Mouse (Mus musculus) thymus, adult 2 months (tissue): Measurements from ENCODE around the gene Dscam. TPM values are rescaled to one million over a fixed set of nuclear protein-coding genes. Genes with fewer than 3 reads are reported as not detected.

Experiments used
- DNase-seq: peaks from one replicate; pipeline ENCODE4 v3.0.0; 2021
- H3K27ac ChIP-seq: fragments of 200-500 bp; 2 replicates; pipeline ENCODE4 v1.5.1; 2012; ENCODE audit warnings: low read length, control low read depth; ENCODE audit not compliant: control insufficient read depth, insufficient read depth
- H3K27me3 ChIP-seq: fragments of 200-500 bp; 2 replicates; pipeline ENCODE4 v1.6.1; 2012; ENCODE audit warnings: mild to moderate bottlenecking, low read length, moderate library complexity, mixed read lengths; ENCODE audit not compliant: control insufficient read depth, insufficient read depth
- H3K36me3 ChIP-seq: fragments of 200-500 bp; 2 replicates; pipeline ENCODE4 v1.6.1; 2012; ENCODE audit warnings: mild to moderate bottlenecking, low read length, moderate library complexity; ENCODE audit not compliant: control insufficient read depth, insufficient read depth
- H3K4me1 ChIP-seq: fragments of 200-500 bp; replicated peaks from 2 replicates; pipeline ENCODE4 v1.6.1; 2012; ENCODE audit warnings: low read length; ENCODE audit not compliant: control insufficient read depth, insufficient read depth
- H3K4me3 ChIP-seq: fragments of 200-500 bp; 2 replicates; pipeline ENCODE4 v1.5.1; 2012; ENCODE audit warnings: mild to moderate bottlenecking, low read length, control low read depth, moderate library complexity; ENCODE audit not compliant: control insufficient read depth, insufficient read depth
- CTCF ChIP-seq: fragments of 200-500 bp; IDR thresholded peaks from 2 replicates; pipeline ENCODE4 v1.5.1; 2012; ENCODE audit warnings: mild to moderate bottlenecking, control low read depth, low read length, moderate library complexity, borderline replicate concordance; ENCODE audit not compliant: control insufficient read depth, poor library complexity, insufficient read depth; ENCODE audit errors: extremely low read depth
- POLR2A ChIP-seq: fragments of 200-500 bp; IDR thresholded peaks from 2 replicates; pipeline ENCODE4 v1.6.1; 2012; ENCODE audit warnings: mild to moderate bottlenecking, low read length, control low read depth, moderate library complexity; ENCODE audit not compliant: control insufficient read depth, poor library complexity, insufficient read depth; ENCODE audit errors: extremely low read depth
- WGBS: fragments of 180-500 bp; shearing (Covaris S2); methylation state at CpG from one replicate; pipeline ENCODE4 v1.1.7; 2018; 5-methylcytosine and 5-hydroxymethylcytosine counted together
- polyA plus RNA-seq: library from polyadenylated mRNA; depleted of rRNA; stranded (reverse); fragments of >200 nt; gene quantifications from 2 replicates; pipeline ENCODE4 v1.2.3, GENCODE M21; 2012

The Dscam gene
- polyA plus RNA-seq, 1 experiment = 0.28 TPM

DNA sequence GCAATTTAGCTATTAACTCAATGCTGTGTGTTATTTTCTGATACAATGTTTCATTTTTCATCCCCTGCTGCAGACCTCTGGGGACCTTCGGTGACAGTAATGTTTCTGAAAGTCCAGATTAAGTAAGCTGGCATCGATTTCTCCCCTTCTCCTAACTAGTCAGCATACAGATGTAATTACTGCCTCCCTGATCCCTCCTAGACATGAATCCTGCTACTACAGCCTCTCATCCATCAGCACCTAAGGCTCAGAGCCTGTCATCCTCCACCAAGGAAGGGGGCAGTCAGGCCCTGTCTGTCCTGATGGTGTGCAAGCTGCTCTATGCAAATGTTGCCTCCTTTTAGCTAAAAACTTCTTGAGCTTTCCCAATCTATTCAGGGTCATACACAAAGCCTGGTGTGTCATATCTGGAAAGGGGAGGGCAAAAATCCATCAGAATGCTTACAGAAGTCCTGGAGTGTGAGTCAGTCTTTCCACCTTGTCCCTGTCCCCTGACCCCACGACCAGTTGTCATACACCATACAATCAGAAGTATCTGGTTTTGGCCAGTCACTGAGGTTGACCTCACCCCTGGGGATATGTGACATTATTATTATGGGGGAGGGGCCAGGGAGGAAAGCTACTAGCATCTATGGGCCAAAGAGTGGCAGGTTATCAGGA, 571.0 kb downstream of the Dscam start:
- Histone ChIP-seq H3K4me1 (no peaks in the 10 kb centered on the region), H3K27me3 (no peaks in the 10 kb centered on the region), H3K4me3 (no peak overlapping the region), H3K36me3 (no peaks in the 10 kb centered on the region), H3K27ac (no peak overlapping the region)
- TF ChIP-seq CTCF (no peak), POLR2A (no peak)
- no peak for DNase-seq
- 91% methylated on average over 3 of the region's 3 CpGs for WGBS

DNA sequence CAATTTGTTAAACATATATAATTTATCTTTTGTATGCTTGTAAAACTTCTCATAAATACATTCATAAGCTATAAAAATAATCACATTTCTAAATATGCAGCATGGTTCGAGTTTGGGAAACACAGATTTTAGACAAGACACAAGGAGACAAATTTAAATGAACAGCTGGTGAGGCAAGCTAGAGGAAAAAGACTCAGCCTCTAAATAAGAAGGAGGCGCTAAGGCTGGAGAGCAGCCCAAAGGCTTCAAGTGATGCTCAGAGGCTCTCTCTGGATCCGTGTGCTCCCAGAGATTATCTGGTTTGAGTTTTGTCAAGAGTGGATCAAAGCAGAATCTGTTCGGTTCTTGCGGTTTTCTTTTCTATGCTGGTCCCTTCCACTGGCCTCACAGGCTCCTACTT, 594.7 kb downstream of the Dscam start:
- DNase-seq = no peak
- no peaks in the 10 kb centered on the region for H3K27me3 ChIP-seq
- no peak overlapping the region for H3K27ac ChIP-seq
- 90% methylated on average over 5 of the region's 5 CpGs for WGBS
- no peak overlapping the region for H3K4me3 ChIP-seq
- no peaks in the 10 kb centered on the region for H3K36me3 ChIP-seq
- no peaks in the 10 kb centered on the region for H3K4me1 ChIP-seq
- no peak for TF ChIP-seq POLR2A
- no peak for TF ChIP-seq CTCF

DNA sequence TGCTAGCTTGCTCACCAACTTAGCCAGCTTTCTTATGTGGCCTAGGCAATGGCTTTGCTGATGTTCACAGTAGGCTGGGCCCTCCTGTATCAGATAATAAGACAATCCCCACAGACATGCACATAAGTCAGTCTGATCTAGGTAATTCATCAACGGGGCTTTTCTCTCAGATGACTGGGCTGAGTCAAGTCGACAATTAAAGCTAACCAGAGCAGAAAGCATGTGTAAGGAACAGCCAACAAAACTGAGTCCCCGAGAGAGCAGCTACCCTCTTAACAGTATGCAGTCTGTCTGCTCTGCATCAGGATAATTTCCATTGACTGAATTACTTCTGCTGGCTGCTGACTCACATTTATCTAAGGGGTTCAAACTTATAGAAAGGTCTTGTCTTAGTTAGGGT, 603.1 kb downstream of the Dscam start:
- TF ChIP-seq CTCF = no peak
- TF ChIP-seq POLR2A = no peak
- H3K4me1 ChIP-seq = no peaks in the 10 kb centered on the region
- 87% methylated on average over 3 of the region's 3 CpGs for WGBS
- no peaks in the 10 kb centered on the region for H3K27me3 ChIP-seq
- DNase-seq = no peak
- no peak overlapping the region for H3K27ac ChIP-seq
- no peak overlapping the region for H3K4me3 ChIP-seq
- no peaks in the 10 kb centered on the region for H3K36me3 ChIP-seq

DNA sequence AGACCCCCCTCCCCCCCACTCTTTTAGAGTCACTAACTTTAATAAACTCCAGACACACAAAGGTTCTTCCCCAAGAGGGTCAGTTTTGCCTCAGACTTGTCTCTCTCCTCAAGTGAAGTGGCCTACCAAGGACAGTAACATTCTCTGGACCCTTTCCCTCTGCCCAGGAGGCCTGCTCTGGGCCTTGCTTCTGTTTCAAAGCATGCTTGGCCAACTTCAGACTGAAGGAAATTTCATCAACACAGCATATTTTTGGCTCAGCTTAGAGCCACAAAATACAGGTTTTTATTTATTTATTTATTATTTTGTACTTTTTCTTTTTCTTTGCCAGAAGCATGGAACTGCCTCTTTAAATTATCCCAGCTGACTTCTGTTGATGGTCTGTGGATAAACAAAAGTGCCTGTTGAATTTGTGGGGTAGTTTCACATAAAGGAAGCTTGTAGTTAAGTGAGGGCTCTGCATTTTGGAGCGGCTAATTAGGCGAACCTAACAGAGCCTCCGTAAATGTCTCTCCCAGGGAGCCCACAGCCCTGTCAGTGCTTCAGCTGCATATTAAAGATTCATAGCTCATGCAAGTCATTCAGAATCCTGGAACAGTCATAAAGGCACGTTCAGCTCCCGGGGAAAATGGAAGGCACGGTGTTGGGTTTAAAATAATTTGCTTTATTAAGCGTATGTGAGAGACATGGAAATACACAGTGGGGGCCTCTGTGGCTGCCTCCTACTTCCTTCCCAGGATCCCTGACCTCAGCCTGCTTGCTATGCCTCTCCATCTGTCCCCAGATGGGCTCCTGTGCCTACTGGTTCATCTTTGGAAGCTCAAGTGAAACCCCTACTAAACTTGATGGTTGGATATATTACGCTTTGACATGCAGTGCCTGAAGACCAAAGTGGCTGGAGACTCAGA, 606.9 kb downstream of the Dscam start:
- DNase-seq = no peak
- no peaks in the 10 kb centered on the region for H3K4me1 ChIP-seq
- WGBS = 95% methylated on average over 8 of the region's 8 CpGs
- H3K27ac ChIP-seq = no peak overlapping the region
- no peak overlapping the region for H3K4me3 ChIP-seq
- H3K27me3 ChIP-seq = no peaks in the 10 kb centered on the region
- no peak for TF ChIP-seq CTCF
- no peak for TF ChIP-seq POLR2A
- no peaks in the 10 kb centered on the region for H3K36me3 ChIP-seq

DNA sequence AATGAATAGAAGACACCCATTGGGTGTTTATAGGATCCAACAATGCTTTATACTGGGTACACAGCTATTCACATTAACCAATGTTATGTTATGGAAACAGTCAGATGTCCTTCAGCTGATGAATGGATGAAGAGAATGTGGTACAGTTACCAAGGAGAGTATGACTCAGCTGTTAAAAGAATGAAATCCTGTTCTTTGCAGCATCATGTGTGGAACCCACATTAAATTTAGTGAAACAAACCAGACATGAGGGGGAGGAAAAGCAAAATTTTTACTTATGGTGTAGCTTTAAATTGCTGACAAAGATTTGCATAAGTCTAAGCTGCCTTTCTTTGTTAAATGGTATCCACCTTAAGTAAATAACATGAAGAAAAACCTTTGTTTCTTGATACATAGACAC, 610.8 kb downstream of the Dscam start:
- Histone ChIP-seq H3K4me1 (no peaks in the 10 kb centered on the region), H3K27me3 (no peaks in the 10 kb centered on the region), H3K4me3 (no peak overlapping the region), H3K36me3 (no peaks in the 10 kb centered on the region), H3K27ac (no peak overlapping the region)
- DNase-seq = no peak
- TF ChIP-seq POLR2A = no peak
- TF ChIP-seq CTCF = no peak

DNA sequence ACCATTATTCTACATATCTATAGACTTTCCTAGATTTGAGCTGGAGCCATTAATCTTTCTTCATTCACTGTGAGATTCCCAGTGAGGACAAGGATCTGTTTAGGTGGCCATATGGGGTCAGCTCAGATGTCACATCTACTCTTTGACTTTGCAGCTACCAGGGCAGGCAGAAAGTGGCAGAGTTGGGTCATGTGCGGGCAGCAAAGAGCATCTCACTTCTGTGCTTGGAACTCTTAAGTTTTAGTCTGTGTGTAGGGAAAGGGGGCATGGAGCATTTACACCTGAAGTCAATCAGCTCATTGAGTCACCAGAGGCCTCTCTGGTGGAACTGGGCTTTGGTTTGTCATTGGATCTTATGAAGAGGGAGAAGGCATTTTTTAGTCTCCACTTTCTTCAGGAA, 612.2 kb downstream of the Dscam start:
- 97% methylated on average over 1 of the region's 1 CpGs for WGBS
- H3K4me3 ChIP-seq = no peak overlapping the region
- H3K27me3 ChIP-seq = no peaks in the 10 kb centered on the region
- H3K36me3 ChIP-seq = no peaks in the 10 kb centered on the region
- no peak for TF ChIP-seq CTCF
- TF ChIP-seq POLR2A = no peak
- DNase-seq = no peak
- H3K4me1 ChIP-seq = no peaks in the 10 kb centered on the region
- H3K27ac ChIP-seq = no peak overlapping the region

DNA sequence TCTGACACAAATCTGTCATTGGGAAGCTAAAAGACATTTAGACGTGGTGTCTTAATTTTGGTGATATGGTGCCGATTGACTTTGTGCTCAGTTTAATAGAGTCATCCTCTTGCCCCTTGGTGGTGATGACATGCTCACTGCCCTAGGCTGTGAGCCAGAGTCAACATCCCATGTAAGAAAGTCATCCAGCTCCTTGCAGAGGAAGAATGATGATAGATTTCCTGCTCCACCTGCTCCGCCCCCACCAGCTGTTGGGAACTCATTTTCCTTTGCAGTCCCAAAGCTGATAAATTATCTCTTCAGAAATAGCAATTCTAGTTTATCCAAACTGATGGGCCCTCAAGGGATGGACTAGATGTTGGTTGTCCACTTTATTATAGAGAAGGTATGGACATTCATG, 613.9 kb downstream of the Dscam start:
- Histone ChIP-seq H3K27ac (no peak overlapping the region), H3K4me1 (no peaks in the 10 kb centered on the region), H3K27me3 (no peaks in the 10 kb centered on the region), H3K36me3 (no peaks in the 10 kb centered on the region), H3K4me3 (no peak overlapping the region)
- no peak for TF ChIP-seq POLR2A
- TF ChIP-seq CTCF = no peak
- DNase-seq = no peak
- WGBS = 91% methylated on average over 3 of the region's 3 CpGs
